11 mouse cellular contexts compared by ENCODE assay signal in genomic region chr10:20550771-20551170, GRCm38 (mm10).
DNase-seq lines count a peak whose midpoint lies in the region; ATAC-seq lines count a peak whose summit lies in the region.
"Had no signal": no experiment of that assay in that cellular context is flagged by ENCODE, and none has a peak within 500 bp of the region (broad histone marks: within the 10 kb centered on the region; RNA-seq: fewer than 3 reads in every experiment).

No protein-coding gene starts in this region.

- DNase-seq in embryonic facial prominence, embryonic 14.5 days (ENCODE audit: low spot score), result peak; percentile 60
- no peak for DNase-seq in embryonic facial prominence, embryonic 10.5 days (ENCODE audit: low spot score)
- DNase-seq in limb, embryonic 10.5 days (ENCODE audit: low spot score), result no peak
- DNase-seq in heart, adult 9 months (ENCODE audit: low spot score in 2 of 2), result peak; percentile 71 to 73
- DNase-seq in kidney, postnatal 14 days, result peak; percentile 43
- DNase-seq in spleen, postnatal 10 days (ENCODE audit: low spot score in 2 of 2), result no peak
- no peak for DNase-seq in thymus, adult 18-20 months

- no peaks in the 10 kb centered on the region for H3K27me3 ChIP-seq in embryonic facial prominence, embryonic 14.5 days (replicated peaks; ENCODE audit: control insufficient read depth, insufficient read depth, low read length)
- peaks cover 8% of the 10 kb centered on the region; the same call in 1 of the 2 replicates for H3K27me3 ChIP-seq in embryonic facial prominence, embryonic 10.5 days (replicated peaks; ENCODE audit: low read depth, poor library complexity, severe bottlenecking)
- 0 out of 2 replicates have a peak, but pooled peaks cover 5% of the 10 kb centered on the region for H3K27me3 ChIP-seq in limb, embryonic 15.5 days
- H3K27me3 ChIP-seq in limb, embryonic 10.5 days (ENCODE audit: low read depth, poor library complexity, severe bottlenecking), result 0 out of 2 replicates have a peak, but pooled peaks cover 4% of the 10 kb centered on the region

- H3K9ac ChIP-seq in embryonic facial prominence, embryonic 14.5 days (ENCODE audit: low read depth, low read length), result no peak overlapping the region
- no peak overlapping the region for H3K9ac ChIP-seq in limb, embryonic 15.5 days
- H3K9ac ChIP-seq: liver, embryonic 14.5 days had no signal

- no peaks in the 10 kb centered on the region for H3K36me3 ChIP-seq in embryonic facial prominence, embryonic 14.5 days (ENCODE audit: control insufficient read depth, insufficient read depth, low read length)
- H3K36me3 ChIP-seq in embryonic facial prominence, embryonic 10.5 days (replicated peaks), result no peaks in the 10 kb centered on the region
- no peaks in the 10 kb centered on the region for H3K36me3 ChIP-seq in limb, embryonic 15.5 days
- H3K36me3 ChIP-seq in limb, embryonic 10.5 days, result no peaks in the 10 kb centered on the region

- no peak for ATAC-seq in embryonic facial prominence, embryonic 14.5 days (ENCODE audit: low read depth)
- no peak for ATAC-seq in limb, embryonic 15.5 days (ENCODE audit: insufficient number of reproducible peaks, low FRiP score, low TSS enrichment, low read depth)
- ATAC-seq: activated CD4-positive, CD25-positive, alpha-beta regulatory T cell, adult 4 months; hindbrain, postnatal 0 days had no signal

- no peaks in the 10 kb centered on the region for H3K9me3 ChIP-seq in embryonic facial prominence, embryonic 14.5 days (ENCODE audit: control insufficient read depth, low read length)
- H3K9me3 ChIP-seq in embryonic facial prominence, embryonic 10.5 days, result no peaks in the 10 kb centered on the region
- H3K9me3 ChIP-seq in limb, embryonic 15.5 days, result no peaks in the 10 kb centered on the region
- H3K9me3 ChIP-seq in limb, embryonic 10.5 days (replicated peaks), result no peaks in the 10 kb centered on the region

- no peak overlapping the region for H3K4me3 ChIP-seq in embryonic facial prominence, embryonic 14.5 days (ENCODE audit: low read depth, low read length)
- no peak overlapping the region for H3K4me3 ChIP-seq in embryonic facial prominence, embryonic 10.5 days
- H3K4me3 ChIP-seq in limb, embryonic 15.5 days, result no peak overlapping the region
- H3K4me3 ChIP-seq in limb, embryonic 10.5 days, result no peak overlapping the region

- H3K4me2 ChIP-seq in embryonic facial prominence, embryonic 14.5 days (ENCODE audit: low read depth, low read length), result no peak overlapping the region
- no peak overlapping the region for H3K4me2 ChIP-seq in limb, embryonic 15.5 days

- 37% methylated on average over 3 of the region's 3 CpGs for WGBS in embryonic facial prominence, embryonic 14.5 days
- 71% methylated on average over 3 of the region's 3 CpGs for WGBS in embryonic facial prominence, embryonic 10.5 days
- WGBS in limb, embryonic 15.5 days, result 37% methylated on average over 3 of the region's 3 CpGs
- WGBS in limb, embryonic 10.5 days, result 78% methylated on average over 3 of the region's 3 CpGs

- H3K4me1 ChIP-seq in embryonic facial prominence, embryonic 14.5 days (ENCODE audit: control insufficient read depth, insufficient read depth, low read length), result peaks cover 37% of the 10 kb centered on the region
- peaks cover 41% of the 10 kb centered on the region for H3K4me1 ChIP-seq in embryonic facial prominence, embryonic 10.5 days
- H3K4me1 ChIP-seq in limb, embryonic 15.5 days, result peaks cover 29% of the 10 kb centered on the region
- H3K4me1 ChIP-seq in limb, embryonic 10.5 days, result peaks cover 27% of the 10 kb centered on the region

- no peak overlapping the region for H3K27ac ChIP-seq in embryonic facial prominence, embryonic 14.5 days (replicated peaks; ENCODE audit: low read depth, low read length)
- no peak overlapping the region for H3K27ac ChIP-seq in embryonic facial prominence, embryonic 10.5 days (replicated peaks)
- 0 out of 2 replicates have a peak overlapping the region, but pooled peaks have one; percentile 8 for H3K27ac ChIP-seq in limb, embryonic 15.5 days
- H3K27ac ChIP-seq in limb, embryonic 10.5 days, result no peak overlapping the region
- H3K27ac ChIP-seq: hindbrain, postnatal 0 days; liver, embryonic 14.5 days had no signal

Comparison
In these comparisons a context has a peak if more than half of its experiments do, and no peak if none do; other contexts are left out.
1. DNase-seq: peak in embryonic facial prominence, embryonic 14.5 days (single experiment), heart, adult 9 months (2 of 2) and kidney, postnatal 14 days (single experiment); none in embryonic facial prominence, embryonic 10.5 days (single experiment), limb, embryonic 10.5 days (single experiment), spleen, postnatal 10 days (0 of 2) and thymus, adult 18-20 months (0 of 2).